Comparison of ENCODE assay signal across 13 mouse cellular contexts in the genomic region with DNA sequence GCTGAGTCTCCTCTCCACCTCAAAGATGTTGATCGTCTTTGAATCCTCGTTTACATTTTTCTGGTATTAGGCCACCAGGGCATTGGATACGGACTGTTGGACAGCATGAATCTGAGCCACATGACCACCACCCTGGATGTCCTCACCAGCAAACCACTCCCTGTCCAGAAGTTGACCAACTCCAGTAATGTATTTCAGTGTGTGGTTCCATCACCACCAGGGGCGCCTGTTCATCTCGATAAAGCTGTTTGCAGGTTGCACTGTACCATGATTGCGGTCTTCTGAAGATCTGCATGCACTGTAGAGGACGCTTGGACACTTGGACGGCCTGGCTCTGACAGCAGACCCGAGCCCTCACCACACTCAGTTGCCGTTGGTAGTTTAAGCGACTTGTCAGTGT. TPM values are rescaled to one million over a fixed set of nuclear protein-coding genes. Genes with fewer than 3 reads are reported as not detected.
DNase-seq lines count a peak whose midpoint lies in the region; ATAC-seq and TF ChIP-seq lines count a peak whose summit lies in the region.
"Had no signal": no experiment of that assay in that cellular context is flagged by ENCODE, and none has a peak within 500 bp of the region (broad histone marks: within the 10 kb centered on the region; RNA-seq: fewer than 3 reads in every experiment).

No protein-coding gene starts in this region.

- no peak for TF ChIP-seq RAD21 in MEL (IDR thresholded peaks at IDR 0.05; ENCODE audit: low read depth, low read length)

- no peak overlapping the region for H3K4me2 ChIP-seq in lung, postnatal 0 days (replicated peaks; ENCODE audit: low read depth, low read length)
- H3K4me2 ChIP-seq: embryonic facial prominence, embryonic 15.5 days; heart, embryonic 12.5 days; liver, embryonic 11.5 days had no signal

- no peaks in the 10 kb centered on the region for H3K36me3 ChIP-seq in heart, adult 2 months (ENCODE audit: control insufficient read depth, insufficient read depth, low read length)
- H3K36me3 ChIP-seq in lung, postnatal 0 days (ENCODE audit: insufficient read depth, low read length) = no peaks in the 10 kb centered on the region
- peaks cover 0 to 3% of the 10 kb centered on the region in 2 experiments; a peak in 1 of 4 replicates for H3K36me3 ChIP-seq in MEL (ENCODE audit: control insufficient read depth in 1 of 2, insufficient read depth in 2 of 2, low read length in 2 of 2)
- H3K36me3 ChIP-seq: embryonic facial prominence, embryonic 15.5 days; heart, embryonic 12.5 days had no signal

- TF ChIP-seq POLR2A in heart, adult 2 months (IDR thresholded peaks at IDR 0.05; ENCODE audit: insufficient read depth, low read depth, low read length) = no peak
- no peak for TF ChIP-seq POLR2A in MEL (IDR thresholded peaks at IDR 0.05; ENCODE audit: control insufficient read depth in 1 of 2, insufficient read depth in 1 of 2, low read depth in 1 of 2, low read length in 2 of 2, poor library complexity in 1 of 2)
- TF ChIP-seq POLR2A in olfactory bulb, adult 2 months (IDR thresholded peaks at IDR 0.05; ENCODE audit: insufficient read depth, low read depth, low read length) = no peak

- H3K27me3 ChIP-seq in heart, adult 2 months (ENCODE audit: control insufficient read depth, insufficient read depth, low read length) = no peaks in the 10 kb centered on the region
- H3K27me3 ChIP-seq in lung, postnatal 0 days (replicated peaks; ENCODE audit: insufficient read depth, low read length) = no peaks in the 10 kb centered on the region
- H3K27me3 ChIP-seq in MEL (ENCODE audit: control insufficient read depth in 1 of 2, insufficient read depth in 2 of 2, low read length in 2 of 2) = no peaks in the 10 kb centered on the region

- no peak overlapping the region for H3K27ac ChIP-seq in heart, adult 2 months
- no peak overlapping the region for H3K27ac ChIP-seq in lung, postnatal 0 days (ENCODE audit: low read length)
- H3K27ac ChIP-seq in MEL (ENCODE audit: control insufficient read depth, low read depth, low read length) = no peak overlapping the region
- H3K27ac ChIP-seq in olfactory bulb, adult 2 months (ENCODE audit: insufficient read depth, low read depth, low read length) = no peak overlapping the region
- H3K27ac ChIP-seq: embryonic facial prominence, embryonic 15.5 days had no signal

- ATAC-seq in lung, postnatal 0 days = no peak
- no peak for ATAC-seq in megakaryocyte progenitor cell, adult 5-6 weeks (replicated peaks; ENCODE audit: poor library complexity)

- 73% methylated on average over 11 of the region's 11 CpGs for WGBS in heart, adult 2 months
- WGBS in lung, postnatal 0 days = 74% methylated on average over 11 of the region's 11 CpGs
- 84% methylated on average over 11 of the region's 11 CpGs for WGBS in olfactory bulb, adult 2 months

- no peak for DNase-seq in heart, adult 2 months
- DNase-seq in heart, postnatal 25 days (ENCODE audit: low spot score) = no peak
- peak; percentile 61 for DNase-seq in lung, postnatal 0 days (ENCODE audit: low spot score)
- no peak for DNase-seq in lung, postnatal 25 days (ENCODE audit: low spot score)
- no peak for DNase-seq in MEL (ENCODE audit: low read depth, low spot score)
- no peak for DNase-seq in T-cell, adult 2 months (ENCODE audit: low spot score)
- DNase-seq: adrenal gland, postnatal 14 days; midbrain, embryonic 14.5 days had no signal

- peak; percentile 21 for TF ChIP-seq CTCF in heart, adult 2 months (IDR thresholded peaks at IDR 0.05)
- peak; percentile 62 for TF ChIP-seq CTCF in lung, postnatal 0 days (IDR thresholded peaks at IDR 0.05)
- TF ChIP-seq CTCF in MEL (IDR thresholded peaks at IDR 0.05 in 2 of 3, conservative IDR thresholded peaks at IDR 0.05 in 1 of 3; ENCODE audit: control insufficient read depth in 1 of 3, insufficient read depth in 1 of 3, low read depth in 2 of 3, low read length in 3 of 3, poor library complexity in 1 of 3, severe bottlenecking in 1 of 3) = peak; percentile 22 to 45 (median 24); a peak in 5 of 6 replicates
- TF ChIP-seq CTCF in olfactory bulb, adult 2 months (IDR thresholded peaks at IDR 0.05; ENCODE audit: insufficient read depth, low read depth, low read length) = 0 out of 2 replicates have a peak, but pooled peaks have one; percentile 15

- no peak for TF ChIP-seq EP300 in heart, adult 2 months (IDR thresholded peaks at IDR 0.05; ENCODE audit: insufficient read depth, low read depth, low read length)
- no peak for TF ChIP-seq EP300 in lung, postnatal 0 days (IDR thresholded peaks at IDR 0.05)
- TF ChIP-seq EP300 in MEL (IDR thresholded peaks at IDR 0.05; ENCODE audit: low read depth in 1 of 2, low read length in 2 of 2) = no peak

- no peak overlapping the region for H3K4me3 ChIP-seq in heart, adult 2 months
- no peak overlapping the region for H3K4me3 ChIP-seq in lung, postnatal 0 days (ENCODE audit: low read depth, low read length)
- no peak overlapping the region for H3K4me3 ChIP-seq in MEL (ENCODE audit: control insufficient read depth in 1 of 2, insufficient read depth in 1 of 2, low read depth in 2 of 2, low read length in 2 of 2)
- H3K4me3 ChIP-seq in olfactory bulb, adult 2 months (ENCODE audit: insufficient read depth, low read depth, low read length) = no peak overlapping the region
- H3K4me3 ChIP-seq: embryonic facial prominence, embryonic 15.5 days; heart, embryonic 12.5 days had no signal

- no peaks in the 10 kb centered on the region for H3K9me3 ChIP-seq in lung, postnatal 0 days (ENCODE audit: low read length)
- H3K9me3 ChIP-seq in MEL (replicated peaks; ENCODE audit: insufficient read depth, low read length) = no peaks in the 10 kb centered on the region
- H3K9me3 ChIP-seq: embryonic facial prominence, embryonic 15.5 days; heart, embryonic 12.5 days had no signal

- peaks cover 5% of the 10 kb centered on the region for H3K4me1 ChIP-seq in heart, adult 2 months (ENCODE audit: control insufficient read depth, insufficient read depth, low read length)
- peaks cover 9% of the 10 kb centered on the region; the same call in 1 of the 2 replicates for H3K4me1 ChIP-seq in lung, postnatal 0 days (ENCODE audit: insufficient read depth, low read depth, low read length)
- peaks cover 0 to 7% of the 10 kb centered on the region in 2 experiments; a peak in 1 of 4 replicates for H3K4me1 ChIP-seq in MEL (ENCODE audit: control insufficient read depth in 1 of 2, insufficient read depth in 2 of 2, low read length in 2 of 2)
- peaks cover 21% of the 10 kb centered on the region for H3K4me1 ChIP-seq in olfactory bulb, adult 2 months (ENCODE audit: control insufficient read depth, insufficient read depth, low read length)

- intact Hi-C loops in heart, adult 2 months (cut with DNase I) = no loop called here
- intact Hi-C loops in heart, postnatal 25 days (cut with DNase I) = no loop called here

- no peaks in the 10 kb centered on the region for H3K79me2 ChIP-seq in heart, adult 2 months (replicated peaks; ENCODE audit: control insufficient read depth, insufficient read depth, low read length)
- no peaks in the 10 kb centered on the region for H3K79me2 ChIP-seq in MEL (ENCODE audit: control insufficient read depth, insufficient read depth, low read length, poor library complexity)

- no peak overlapping the region for H3K9ac ChIP-seq in heart, adult 2 months (ENCODE audit: low read depth, low read length)
- no peak overlapping the region for H3K9ac ChIP-seq in lung, postnatal 0 days (replicated peaks; ENCODE audit: low read depth)
- H3K9ac ChIP-seq in MEL (ENCODE audit: control insufficient read depth, low read depth, low read length, poor library complexity, severe bottlenecking) = no peak overlapping the region
- H3K9ac ChIP-seq: embryonic facial prominence, embryonic 15.5 days; heart, embryonic 12.5 days had no signal

RNA-seq across cellular contexts. Expression of a gene that starts 9.8 kb away (rescaled TPM):
- 1 to 10 TPM; 2.1 to 2.3 TPM for total RNA-seq in heart, adult 2 months (2021)
- 2.3 and 7.6 TPM in 2 replicates for polyA plus RNA-seq in heart, adult 2 months (2012; rRNA removed)
- total RNA-seq in heart, postnatal 25 days (2021) = 1 to 10 TPM in 1 of 2 experiments, under 1 TPM in 1; 0.91 to 1.6 TPM
- polyA plus RNA-seq in lung, postnatal 0 days (2015; fragmentation: Nextera tagmentation; extraction: Ambion mirVana) = 1.8 and 2.2 TPM in 2 replicates
- 0.77 and 0.82 TPM in 2 replicates for total RNA-seq in MEL (2012; rRNA removed)
- 1 to 10 TPM in 1 of 2 experiments, not detected in 1; 1.5 TPM for polyA plus RNA-seq in MEL (2012; ENCODE audit: insufficient read depth in 1 of 2, insufficient read length in 2 of 2, low read depth in 1 of 2, low replicate concordance in 2 of 2, missing spikeins in 1 of 2)
- polyA plus RNA-seq in olfactory bulb, adult 2 months (2012; ENCODE audit: insufficient read depth, insufficient read length, low replicate concordance, missing spikeins) = not detected in 2 replicates
- total RNA-seq in megakaryocyte progenitor cell, adult 5-6 weeks (2015) = 3.9 and 5.8 TPM in 2 replicates
- 6.7 and 8.5 TPM in 2 replicates for total RNA-seq in megakaryocyte progenitor cell, adult 5-6 weeks (2017)
- polyA plus RNA-seq: heart, embryonic 12.5 days had no signal

RNA-seq across cellular contexts. Expression of a gene that starts 10.9 kb away (rescaled TPM):
- 10 to 100 TPM; 67.6 to 71.1 TPM for total RNA-seq in heart, adult 2 months (2021)
- polyA plus RNA-seq in heart, adult 2 months (2012; rRNA removed) = 78.9 and 118 TPM in 2 replicates
- total RNA-seq in heart, postnatal 25 days (2021) = 10 to 100 TPM; 72.9 to 75.8 TPM
- polyA plus RNA-seq in lung, postnatal 0 days (2015; fragmentation: Nextera tagmentation; extraction: Ambion mirVana) = 80.2 and 80.3 TPM in 2 replicates
- 97.2 and 99.5 TPM in 2 replicates for total RNA-seq in MEL (2012; rRNA removed)
- 100 to 1,000 TPM; 189 to 252 TPM for polyA plus RNA-seq in MEL (2012; ENCODE audit: insufficient read depth in 1 of 2, insufficient read length in 2 of 2, low read depth in 1 of 2, low replicate concordance in 2 of 2, missing spikeins in 1 of 2)
- polyA plus RNA-seq in olfactory bulb, adult 2 months (2012; ENCODE audit: insufficient read depth, insufficient read length, low replicate concordance, missing spikeins) = 233 TPM in 1 of 2 replicates, not detected in the other
- total RNA-seq in megakaryocyte progenitor cell, adult 5-6 weeks (2015) = 269 and 306 TPM in 2 replicates
- total RNA-seq in megakaryocyte progenitor cell, adult 5-6 weeks (2017) = 260 and 284 TPM in 2 replicates

RNA-seq across cellular contexts. Expression of a gene that starts 13.9 kb away (rescaled TPM):
- 1 to 10 TPM; 4.0 to 7.5 TPM for total RNA-seq in heart, adult 2 months (2021)
- 12.2 and 21.3 TPM in 2 replicates for polyA plus RNA-seq in heart, adult 2 months (2012; rRNA removed)
- 1 to 10 TPM; 3.7 to 4.5 TPM for total RNA-seq in heart, postnatal 25 days (2021)
- 20.7 and 23.9 TPM in 2 replicates for polyA plus RNA-seq in lung, postnatal 0 days (2015; fragmentation: Nextera tagmentation; extraction: Ambion mirVana)
- total RNA-seq in MEL (2012; rRNA removed) = 26.1 and 38.3 TPM in 2 replicates
- 10 to 100 TPM in 1 of 2 experiments, not detected in 1; 38.7 TPM for polyA plus RNA-seq in MEL (2012; ENCODE audit: insufficient read depth in 1 of 2, insufficient read length in 2 of 2, low read depth in 1 of 2, low replicate concordance in 2 of 2, missing spikeins in 1 of 2)
- polyA plus RNA-seq in olfactory bulb, adult 2 months (2012; ENCODE audit: insufficient read depth, insufficient read length, low replicate concordance, missing spikeins) = not detected in 2 replicates
- total RNA-seq in megakaryocyte progenitor cell, adult 5-6 weeks (2015) = 72.0 and 74.5 TPM in 2 replicates
- total RNA-seq in megakaryocyte progenitor cell, adult 5-6 weeks (2017) = 56.5 and 61.1 TPM in 2 replicates

RNA-seq across cellular contexts. Expression of a gene that starts 19.6 kb away (rescaled TPM):
- total RNA-seq in heart, adult 2 months (2021) = 1 to 10 TPM; 1.6 to 2.2 TPM
- 8.9 and 19.1 TPM in 2 replicates for polyA plus RNA-seq in heart, adult 2 months (2012; rRNA removed)
- total RNA-seq in heart, postnatal 25 days (2021) = 1 to 10 TPM; 1.1 to 1.3 TPM
- 6.9 and 7.2 TPM in 2 replicates for polyA plus RNA-seq in lung, postnatal 0 days (2015; fragmentation: Nextera tagmentation; extraction: Ambion mirVana)
- not detected in 2 replicates for total RNA-seq in MEL (2012; rRNA removed)
- under 1 TPM in 1 of 2 experiments, not detected in 1; 0.67 TPM for polyA plus RNA-seq in MEL (2012; ENCODE audit: insufficient read depth in 1 of 2, insufficient read length in 2 of 2, low read depth in 1 of 2, low replicate concordance in 2 of 2, missing spikeins in 1 of 2)
- not detected in 2 replicates for polyA plus RNA-seq in olfactory bulb, adult 2 months (2012; ENCODE audit: insufficient read depth, insufficient read length, low replicate concordance, missing spikeins)
- 36.2 and 39.4 TPM in 2 replicates for total RNA-seq in megakaryocyte progenitor cell, adult 5-6 weeks (2015)
- total RNA-seq in megakaryocyte progenitor cell, adult 5-6 weeks (2017) = 47.0 and 60.3 TPM in 2 replicates

RNA-seq across cellular contexts. Expression of a gene that starts 41.1 kb away (rescaled TPM):
- total RNA-seq in heart, adult 2 months (2021) = under 1 TPM; 0.20 to 0.29 TPM
- 0.79 and 3.2 TPM in 2 replicates for polyA plus RNA-seq in heart, adult 2 months (2012; rRNA removed)
- not detected for total RNA-seq in heart, postnatal 25 days (2021)
- polyA plus RNA-seq in lung, postnatal 0 days (2015; fragmentation: Nextera tagmentation; extraction: Ambion mirVana) = 0.48 and 1.1 TPM in 2 replicates
- total RNA-seq in MEL (2012; rRNA removed) = 2.2 and 2.6 TPM in 2 replicates
- polyA plus RNA-seq in MEL (2012; ENCODE audit: insufficient read depth in 1 of 2, insufficient read length in 2 of 2, low read depth in 1 of 2, low replicate concordance in 2 of 2, missing spikeins in 1 of 2) = 1 to 10 TPM in 1 of 2 experiments, not detected in 1; 3.9 TPM
- polyA plus RNA-seq in olfactory bulb, adult 2 months (2012; ENCODE audit: insufficient read depth, insufficient read length, low replicate concordance, missing spikeins) = not detected in 2 replicates
- total RNA-seq in megakaryocyte progenitor cell, adult 5-6 weeks (2015) = 7.7 and 9.6 TPM in 2 replicates
- total RNA-seq in megakaryocyte progenitor cell, adult 5-6 weeks (2017) = 2.7 TPM in 2 replicates
- polyA plus RNA-seq: midbrain, embryonic 14.5 days had no signal
